Mouse (Mus musculus): ENCODE results near the gene 4933430I17Rik. TPM values are rescaled to one million over a fixed set of nuclear protein-coding genes. Genes with fewer than 3 reads are reported as not detected.
A peak's percentile ranks its signal among the peaks of the same experiment; 100 is the strongest.

4933430I17Rik gene
- polyA plus RNA-seq, 1 experiment from 2014 or later = 0.33 TPM

GRCm38 (mm10) chr4:62515490-62515889, 9.7 kb upstream of the 4933430I17Rik start:
- ATAC-seq = no peak
- Histone ChIP-seq H3K27ac (ENCODE audit: low read length) (peak overlapping the region; percentile 64), H3K9me3 (ENCODE audit: control insufficient read depth, low read length) (no peaks in the 10 kb centered on the region), H3K4me3 (ENCODE audit: low read length) (peak overlapping the region; percentile 25; the same call in 1 of the 2 replicates), H3K9ac (ENCODE audit: low read depth, low read length) (peak overlapping the region; percentile 57; the same call in 1 of the 2 replicates), H3K27me3 (replicated peaks; ENCODE audit: control insufficient read depth, insufficient read depth, low read length) (no peaks in the 10 kb centered on the region), H3K36me3 (ENCODE audit: control insufficient read depth, insufficient read depth, low read length) (peaks cover 25% of the 10 kb centered on the region), H3K4me1 (ENCODE audit: control insufficient read depth, insufficient read depth, low read length) (peaks cover 32% of the 10 kb centered on the region), H3K4me2 (ENCODE audit: low read depth, low read length) (peak overlapping the region; percentile 74)
- WGBS = 67% methylated on average over 3 of the region's 3 CpGs

- Histone ChIP-seq H3K27ac (ENCODE audit: low read length) (peak overlapping the region; percentile 97), H3K4me2 (ENCODE audit: low read depth, low read length) (peak overlapping the region; percentile 74), H3K36me3 (ENCODE audit: control insufficient read depth, insufficient read depth, low read length) (peaks cover 20% of the 10 kb centered on the region), H3K4me1 (ENCODE audit: control insufficient read depth, insufficient read depth, low read length) (peaks cover 32% of the 10 kb centered on the region), H3K9me3 (ENCODE audit: control insufficient read depth, low read length) (no peaks in the 10 kb centered on the region), H3K9ac (ENCODE audit: low read depth, low read length) (peak overlapping the region; percentile 57), H3K4me3 (ENCODE audit: low read length) (peak overlapping the region; percentile 25; the same call in 1 of the 2 replicates), H3K27me3 (replicated peaks; ENCODE audit: control insufficient read depth, insufficient read depth, low read length) (no peaks in the 10 kb centered on the region)
- no peak for ATAC-seq
- 30% methylated on average over 2 of the region's 2 CpGs for WGBS
Measured at GRCm38 (mm10) chr4:62516079-62516478, 9.1 kb upstream of the 4933430I17Rik start.

- peaks cover 32% of the 10 kb centered on the region for H3K4me1 ChIP-seq (ENCODE audit: control insufficient read depth, insufficient read depth, low read length)
- no peaks in the 10 kb centered on the region for H3K9me3 ChIP-seq (ENCODE audit: control insufficient read depth, low read length)
- ATAC-seq = peak; percentile 59
- peak overlapping the region; percentile 57; the same call in 1 of the 2 replicates for H3K9ac ChIP-seq (ENCODE audit: low read depth, low read length)
- H3K4me2 ChIP-seq (ENCODE audit: low read depth, low read length) = peak overlapping the region; percentile 74
- peak overlapping the region; percentile 25 for H3K4me3 ChIP-seq (ENCODE audit: low read length)
- H3K27me3 ChIP-seq (replicated peaks; ENCODE audit: control insufficient read depth, insufficient read depth, low read length) = no peaks in the 10 kb centered on the region
- peak overlapping the region; percentile 97 for H3K27ac ChIP-seq (ENCODE audit: low read length)
- peaks cover 16% of the 10 kb centered on the region for H3K36me3 ChIP-seq (ENCODE audit: control insufficient read depth, insufficient read depth, low read length)
- 45% methylated on average over 1 of the region's 1 CpGs for WGBS
Measured at GRCm38 (mm10) chr4:62516579-62516978, 8.6 kb upstream of the 4933430I17Rik start.

- no peaks in the 10 kb centered on the region for H3K9me3 ChIP-seq (ENCODE audit: control insufficient read depth, low read length)
- peaks cover 32% of the 10 kb centered on the region for H3K4me1 ChIP-seq (ENCODE audit: control insufficient read depth, insufficient read depth, low read length)
- H3K27ac ChIP-seq (ENCODE audit: low read length) = peak overlapping the region; percentile 97
- peak overlapping the region; percentile 74 for H3K4me2 ChIP-seq (ENCODE audit: low read depth, low read length)
- no peak overlapping the region for H3K9ac ChIP-seq (ENCODE audit: low read depth, low read length)
- H3K27me3 ChIP-seq (replicated peaks; ENCODE audit: control insufficient read depth, insufficient read depth, low read length) = no peaks in the 10 kb centered on the region
- peaks cover 11% of the 10 kb centered on the region for H3K36me3 ChIP-seq (ENCODE audit: control insufficient read depth, insufficient read depth, low read length)
- H3K4me3 ChIP-seq (ENCODE audit: low read length) = peak overlapping the region; percentile 87; the same call in 1 of the 2 replicates
- WGBS = 59% methylated on average over 8 of the region's 8 CpGs
- peak; percentile 30 for ATAC-seq
Measured at GRCm38 (mm10) chr4:62517046-62517445, 8.1 kb upstream of the 4933430I17Rik start.

GRCm38 (mm10) chr4:62517538-62518415, 7.4 kb upstream of the 4933430I17Rik start:
- H3K4me1 ChIP-seq (ENCODE audit: control insufficient read depth, insufficient read depth, low read length) = peaks cover 32% of the 10 kb centered on the region
- ATAC-seq = no peak
- H3K27ac ChIP-seq (ENCODE audit: low read length) = peak overlapping the region; percentile 97
- H3K9ac ChIP-seq (ENCODE audit: low read depth, low read length) = peak overlapping the region; percentile 87
- H3K27me3 ChIP-seq (replicated peaks; ENCODE audit: control insufficient read depth, insufficient read depth, low read length) = no peaks in the 10 kb centered on the region
- 71% methylated on average over 10 of the region's 10 CpGs for WGBS
- H3K4me3 ChIP-seq (ENCODE audit: low read length) = peak overlapping the region; percentile 87
- H3K36me3 ChIP-seq (ENCODE audit: control insufficient read depth, insufficient read depth, low read length) = peaks cover 4% of the 10 kb centered on the region
- H3K9me3 ChIP-seq (ENCODE audit: control insufficient read depth, low read length) = no peaks in the 10 kb centered on the region
- H3K4me2 ChIP-seq (ENCODE audit: low read depth, low read length) = peak overlapping the region; percentile 74

GRCm38 (mm10) chr4:62518416-62519121, 6.6 kb upstream of the 4933430I17Rik start:
- ATAC-seq = peak; percentile 63
- peak overlapping the region; percentile 87 for H3K9ac ChIP-seq (ENCODE audit: low read depth, low read length)
- H3K4me3 ChIP-seq (ENCODE audit: low read length) = peak overlapping the region; percentile 87
- H3K27me3 ChIP-seq (replicated peaks; ENCODE audit: control insufficient read depth, insufficient read depth, low read length) = no peaks in the 10 kb centered on the region
- H3K27ac ChIP-seq (ENCODE audit: low read length) = peak overlapping the region; percentile 97
- peaks cover 34% of the 10 kb centered on the region for H3K4me1 ChIP-seq (ENCODE audit: control insufficient read depth, insufficient read depth, low read length)
- H3K4me2 ChIP-seq (ENCODE audit: low read depth, low read length) = peak overlapping the region; percentile 74
- 29% methylated on average over 13 of the region's 13 CpGs for WGBS
- H3K36me3 ChIP-seq (ENCODE audit: control insufficient read depth, insufficient read depth, low read length) = peaks cover under 1% of the 10 kb centered on the region; the same call in 1 of the 2 replicates
- H3K9me3 ChIP-seq (ENCODE audit: control insufficient read depth, low read length) = no peaks in the 10 kb centered on the region

GRCm38 (mm10) chr4:62519122-62519848, 5.9 kb upstream of the 4933430I17Rik start:
- Histone ChIP-seq H3K36me3 (ENCODE audit: control insufficient read depth, insufficient read depth, low read length) (0 out of 2 replicates have a peak, but pooled peaks cover 2% of the 10 kb centered on the region), H3K4me2 (ENCODE audit: low read depth, low read length) (peak overlapping the region; percentile 74), H3K9me3 (ENCODE audit: control insufficient read depth, low read length) (no peaks in the 10 kb centered on the region), H3K4me1 (ENCODE audit: control insufficient read depth, insufficient read depth, low read length) (peaks cover 41% of the 10 kb centered on the region), H3K4me3 (ENCODE audit: low read length) (peak overlapping the region; percentile 87), H3K9ac (ENCODE audit: low read depth, low read length) (peak overlapping the region; percentile 87), H3K27ac (ENCODE audit: low read length) (peak overlapping the region; percentile 97), H3K27me3 (replicated peaks; ENCODE audit: control insufficient read depth, insufficient read depth, low read length) (no peaks in the 10 kb centered on the region)
- peak; percentile 57 for ATAC-seq
- WGBS = under 1% methylated on average over 26 of the region's 26 CpGs

- ATAC-seq = peak; percentile 79
- under 1% methylated on average over 37 of the region's 37 CpGs for WGBS
- Histone ChIP-seq H3K4me1 (ENCODE audit: control insufficient read depth, insufficient read depth, low read length) (peaks cover 42% of the 10 kb centered on the region), H3K4me3 (ENCODE audit: low read length) (peak within 1 kb of the TSS; percentile 87), H3K36me3 (ENCODE audit: control insufficient read depth, insufficient read depth, low read length) (0 out of 2 replicates have a peak, but pooled peaks cover 2% of the 10 kb centered on the region), H3K9ac (ENCODE audit: low read depth, low read length) (peak within 1 kb of the TSS; percentile 87), H3K27me3 (replicated peaks; ENCODE audit: control insufficient read depth, insufficient read depth, low read length) (no peaks in the 10 kb centered on the region), H3K27ac (ENCODE audit: low read length) (peak within 1 kb of the TSS; percentile 97), H3K4me2 (ENCODE audit: low read depth, low read length) (peak within 1 kb of the TSS; percentile 74), H3K9me3 (ENCODE audit: control insufficient read depth, low read length) (no peaks in the 10 kb centered on the region)
Measured at GRCm38 (mm10) chr4:62519849-62520233, 5.3 kb upstream of the 4933430I17Rik start, which contains the start of gene Alad. Gene Alad (minus strand): TSS chr4:62519918.

All from intestine, embryonic 16.5 days (tissue).